Mouse (Mus musculus): Measurements from ENCODE around the gene Retreg3. TPM values are rescaled to one million over a fixed set of nuclear protein-coding genes. Genes with fewer than 3 reads are reported as not detected.

Retreg3 gene
- total and polyA plus RNA-seq, 2 experiments = 46.3 to 61.2 TPM

- Histone ChIP-seq H3K27me3 (ENCODE audit: control insufficient read depth, insufficient read depth, low read length) (no peaks in the 10 kb centered on the region), H3K4me3 (ENCODE audit: insufficient read depth, low read depth, low read length) (no peak overlapping the region), H3K79me2 (ENCODE audit: control insufficient read depth, insufficient read depth, low read length) (peaks cover 8% of the 10 kb centered on the region; the same call in 1 of the 2 replicates), H3K36me3 (ENCODE audit: control insufficient read depth, insufficient read depth, low read length) (peaks cover 32% of the 10 kb centered on the region), H3K4me1 (ENCODE audit: control insufficient read depth, insufficient read depth, low read length) (peaks cover 6% of the 10 kb centered on the region), H3K27ac (replicated peaks; ENCODE audit: insufficient read depth, low read depth, low read length) (no peak overlapping the region), H3K9ac (ENCODE audit: low read depth, low read length) (no peak overlapping the region)
- WGBS = 83% methylated on average over 35 of the region's 35 CpGs
- DNase-seq (ENCODE audit: extremely low read depth, low read depth, low spot score) = no peak
- no peak for TF ChIP-seq CTCF (IDR thresholded peaks at IDR 0.05; ENCODE audit: low read depth, low read length)
- no peak for TF ChIP-seq POLR2A (IDR thresholded peaks at IDR 0.05; ENCODE audit: extremely low read depth, insufficient read depth, low read length)
These were observed 45.2 kb upstream of the Retreg3 start for GRCm38 (mm10) chr11:101164677-101165580.

DNA sequence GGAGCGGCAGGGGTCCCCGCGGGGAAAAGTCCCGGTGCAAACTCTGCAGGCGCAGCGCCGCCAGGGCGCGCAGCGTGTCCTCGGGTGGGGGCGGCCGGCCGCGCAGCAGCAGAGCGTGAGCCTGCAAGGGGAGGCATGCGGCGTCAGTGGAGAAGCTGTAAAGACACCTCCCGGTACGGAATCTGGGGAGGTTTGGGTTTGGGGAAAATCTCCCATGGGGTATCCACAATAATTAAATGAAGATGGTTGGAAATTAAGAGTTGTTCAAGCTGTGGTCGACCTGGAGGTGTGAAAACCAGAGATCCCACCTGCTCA, 44.6 kb upstream of the Retreg3 start:
- Histone ChIP-seq H3K27ac (replicated peaks; ENCODE audit: insufficient read depth, low read depth, low read length) (no peak overlapping the region), H3K36me3 (ENCODE audit: control insufficient read depth, insufficient read depth, low read length) (peaks cover 32% of the 10 kb centered on the region), H3K4me1 (ENCODE audit: control insufficient read depth, insufficient read depth, low read length) (peaks cover under 1% of the 10 kb centered on the region), H3K9ac (ENCODE audit: low read depth, low read length) (no peak overlapping the region), H3K4me3 (ENCODE audit: insufficient read depth, low read depth, low read length) (no peak overlapping the region), H3K27me3 (ENCODE audit: control insufficient read depth, insufficient read depth, low read length) (no peaks in the 10 kb centered on the region), H3K79me2 (ENCODE audit: control insufficient read depth, insufficient read depth, low read length) (peaks cover 3% of the 10 kb centered on the region; the same call in 1 of the 2 replicates)
- no peak for TF ChIP-seq POLR2A (IDR thresholded peaks at IDR 0.05; ENCODE audit: extremely low read depth, insufficient read depth, low read length)
- no peak for TF ChIP-seq CTCF (IDR thresholded peaks at IDR 0.05; ENCODE audit: low read depth, low read length)
- DNase-seq (ENCODE audit: extremely low read depth, low read depth, low spot score) = no peak
- 92% methylated on average over 21 of the region's 21 CpGs for WGBS

DNA sequence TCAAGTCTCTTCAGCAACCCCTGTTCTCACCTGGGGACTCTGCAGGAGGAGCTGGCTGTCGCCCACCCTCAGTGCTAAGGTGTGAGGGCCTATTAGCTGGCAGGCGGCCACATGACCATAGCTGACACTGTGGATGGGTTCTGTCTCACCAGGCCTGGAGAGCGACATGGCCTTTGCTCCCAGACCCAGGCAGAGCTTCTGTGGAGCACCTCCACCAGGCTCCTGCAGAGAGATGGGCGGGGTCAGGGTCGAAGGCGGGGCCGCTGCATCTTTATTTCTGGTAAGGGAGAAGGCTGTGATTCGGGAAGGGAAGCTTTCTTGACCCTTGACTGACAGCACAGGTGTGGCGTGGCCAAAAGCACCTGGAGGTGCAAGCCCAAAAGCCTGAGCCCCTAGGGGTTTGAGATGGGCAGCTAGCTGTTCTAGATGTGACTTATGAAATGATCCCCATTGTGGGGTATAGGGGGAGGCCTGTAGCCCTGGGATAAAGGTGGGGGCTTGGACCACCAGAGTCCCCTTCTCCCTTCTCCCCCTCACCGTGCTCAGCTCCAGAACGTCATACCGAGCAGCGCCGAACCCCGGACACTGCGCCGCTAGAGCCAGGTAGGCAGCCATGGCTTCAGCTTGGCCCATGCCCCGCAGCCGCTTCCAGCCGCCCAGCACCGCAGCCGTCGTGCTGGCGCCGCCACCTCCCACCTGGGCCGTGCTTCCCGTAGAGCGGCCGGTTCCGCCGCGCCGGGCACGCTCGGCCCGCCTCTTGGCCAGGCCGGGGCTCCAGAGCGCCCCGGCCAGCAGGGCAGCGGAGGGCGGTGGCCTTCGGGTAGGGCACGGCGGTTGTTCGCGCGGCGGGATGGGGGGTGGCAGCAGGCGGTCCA, 44.0 kb upstream of the Retreg3 start:
- Histone ChIP-seq H3K79me2 (ENCODE audit: control insufficient read depth, insufficient read depth, low read length) (no peaks in the 10 kb centered on the region), H3K4me3 (ENCODE audit: insufficient read depth, low read depth, low read length) (no peak overlapping the region), H3K36me3 (ENCODE audit: control insufficient read depth, insufficient read depth, low read length) (peaks cover 32% of the 10 kb centered on the region), H3K27me3 (ENCODE audit: control insufficient read depth, insufficient read depth, low read length) (no peaks in the 10 kb centered on the region), H3K4me1 (ENCODE audit: control insufficient read depth, insufficient read depth, low read length) (no peaks in the 10 kb centered on the region; the same call in none of the 2 replicates), H3K9ac (ENCODE audit: low read depth, low read length) (no peak overlapping the region), H3K27ac (replicated peaks; ENCODE audit: insufficient read depth, low read depth, low read length) (no peak overlapping the region)
- DNase-seq (ENCODE audit: extremely low read depth, low read depth, low spot score) = no peak
- 91% methylated on average over 49 of the region's 49 CpGs for WGBS
- no peak for TF ChIP-seq POLR2A (IDR thresholded peaks at IDR 0.05; ENCODE audit: extremely low read depth, insufficient read depth, low read length)
- TF ChIP-seq CTCF (IDR thresholded peaks at IDR 0.05; ENCODE audit: low read depth, low read length) = no peak

DNA sequence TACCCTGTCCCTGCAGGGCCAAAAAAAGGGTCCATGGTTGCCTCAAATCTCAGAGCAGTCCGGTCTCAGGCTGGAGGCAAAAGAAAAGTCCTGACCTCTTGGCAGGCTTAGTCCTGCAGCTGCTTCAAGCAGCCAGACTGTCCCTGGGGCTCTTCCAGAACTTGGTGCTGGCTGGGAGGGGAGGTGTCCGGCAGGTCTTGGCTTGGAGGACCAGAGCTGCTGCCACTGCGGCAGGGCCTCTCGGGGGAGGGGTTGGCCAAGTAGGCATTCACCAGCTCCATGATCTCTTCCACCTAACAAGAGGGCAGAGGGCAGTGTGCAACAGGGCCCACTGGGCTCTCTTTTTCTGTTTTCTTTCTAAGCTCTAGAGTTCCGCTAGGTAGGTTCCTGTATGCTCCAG, 43.1 kb upstream of the Retreg3 start:
- Histone ChIP-seq H3K9ac (ENCODE audit: low read depth, low read length) (no peak overlapping the region), H3K27me3 (ENCODE audit: control insufficient read depth, insufficient read depth, low read length) (no peaks in the 10 kb centered on the region), H3K4me1 (ENCODE audit: control insufficient read depth, insufficient read depth, low read length) (no peaks in the 10 kb centered on the region; the same call in 1 of the 2 replicates), H3K79me2 (ENCODE audit: control insufficient read depth, insufficient read depth, low read length) (no peaks in the 10 kb centered on the region), H3K27ac (replicated peaks; ENCODE audit: insufficient read depth, low read depth, low read length) (no peak overlapping the region), H3K4me3 (ENCODE audit: insufficient read depth, low read depth, low read length) (no peak overlapping the region), H3K36me3 (ENCODE audit: control insufficient read depth, insufficient read depth, low read length) (peaks cover 29% of the 10 kb centered on the region)
- peak; percentile 83 for DNase-seq (ENCODE audit: extremely low read depth, low read depth, low spot score)
- WGBS = 30% methylated on average over 5 of the region's 5 CpGs
- TF ChIP-seq CTCF (IDR thresholded peaks at IDR 0.05; ENCODE audit: low read depth, low read length) (no peak), POLR2A (IDR thresholded peaks at IDR 0.05; ENCODE audit: extremely low read depth, insufficient read depth, low read length) (no peak)

- H3K4me1 ChIP-seq (ENCODE audit: control insufficient read depth, insufficient read depth, low read length) = no peaks in the 10 kb centered on the region; the same call in 1 of the 2 replicates
- H3K4me3 ChIP-seq (ENCODE audit: insufficient read depth, low read depth, low read length) = no peak overlapping the region
- no peaks in the 10 kb centered on the region for H3K27me3 ChIP-seq (ENCODE audit: control insufficient read depth, insufficient read depth, low read length)
- DNase-seq (ENCODE audit: extremely low read depth, low read depth, low spot score) = no peak
- TF ChIP-seq CTCF (IDR thresholded peaks at IDR 0.05; ENCODE audit: low read depth, low read length) (no peak), POLR2A (IDR thresholded peaks at IDR 0.05; ENCODE audit: extremely low read depth, insufficient read depth, low read length) (no peak)
- no peak overlapping the region for H3K9ac ChIP-seq (ENCODE audit: low read depth, low read length)
- H3K36me3 ChIP-seq (ENCODE audit: control insufficient read depth, insufficient read depth, low read length) = peaks cover 25% of the 10 kb centered on the region
- no peak overlapping the region for H3K27ac ChIP-seq (replicated peaks; ENCODE audit: insufficient read depth, low read depth, low read length)
- H3K79me2 ChIP-seq (ENCODE audit: control insufficient read depth, insufficient read depth, low read length) = no peaks in the 10 kb centered on the region
- WGBS = 59% methylated on average over 5 of the region's 5 CpGs
These were observed 42.6 kb upstream of the Retreg3 start for GRCm38 (mm10) chr11:101162301-101162700.
